Mouse (Mus musculus): Measurements from ENCODE around the gene Cryl1. TPM values are rescaled to one million over a fixed set of nuclear protein-coding genes. Genes with fewer than 3 reads are reported as not detected.

Gene Cryl1
- polyA plus RNA-seq, 1 experiment from 2014 or later = 14.0 TPM

GRCm38 (mm10) chr14:57385667-57386066 lies 12.7 kb downstream of the Cryl1 start:
- Histone ChIP-seq H3K4me1 (ENCODE audit: control insufficient read depth, insufficient read depth, low read length) (peaks cover 8% of the 10 kb centered on the region), H3K9ac (ENCODE audit: low read length) (no peak overlapping the region), H3K27ac (replicated peaks; ENCODE audit: low read depth, low read length) (no peak overlapping the region), H3K4me2 (ENCODE audit: low read depth, severe bottlenecking) (no peak overlapping the region), H3K9me3 (ENCODE audit: control insufficient read depth, low read length) (no peaks in the 10 kb centered on the region), H3K4me3 (ENCODE audit: low read depth, low read length) (no peak overlapping the region), H3K27me3 (ENCODE audit: control insufficient read depth, insufficient read depth, low read length) (no peaks in the 10 kb centered on the region), H3K36me3 (ENCODE audit: control insufficient read depth, insufficient read depth, low read length) (no peaks in the 10 kb centered on the region)
- no peak for ATAC-seq (ENCODE audit: insufficient number of reproducible peaks, low FRiP score, low TSS enrichment, low read depth)
- DNase-seq (ENCODE audit: low spot score) = no peak
- WGBS = 84% methylated on average over 5 of the region's 5 CpGs

- H3K9ac ChIP-seq (ENCODE audit: low read length) = no peak overlapping the region
- H3K4me1 ChIP-seq (ENCODE audit: control insufficient read depth, insufficient read depth, low read length) = no peaks in the 10 kb centered on the region
- no peak for ATAC-seq (ENCODE audit: insufficient number of reproducible peaks, low FRiP score, low TSS enrichment, low read depth)
- no peak overlapping the region for H3K27ac ChIP-seq (replicated peaks; ENCODE audit: low read depth, low read length)
- H3K36me3 ChIP-seq (ENCODE audit: control insufficient read depth, insufficient read depth, low read length) = no peaks in the 10 kb centered on the region
- H3K9me3 ChIP-seq (ENCODE audit: control insufficient read depth, low read length) = no peaks in the 10 kb centered on the region
- DNase-seq (ENCODE audit: low spot score) = no peak
- no peaks in the 10 kb centered on the region for H3K27me3 ChIP-seq (ENCODE audit: control insufficient read depth, insufficient read depth, low read length)
- H3K4me3 ChIP-seq (ENCODE audit: low read depth, low read length) = no peak overlapping the region
- no peak overlapping the region for H3K4me2 ChIP-seq (ENCODE audit: low read depth, severe bottlenecking)
- WGBS = 82% methylated on average over 5 of the region's 5 CpGs
These were observed 20.8 kb downstream of the Cryl1 start for GRCm38 (mm10) chr14:57377531-57377930.

GRCm38 (mm10) chr14:57376956-57377355 lies 21.4 kb downstream of the Cryl1 start:
- Histone ChIP-seq H3K4me2 (ENCODE audit: low read depth, severe bottlenecking) (no peak overlapping the region), H3K4me3 (ENCODE audit: low read depth, low read length) (no peak overlapping the region), H3K27ac (replicated peaks; ENCODE audit: low read depth, low read length) (no peak overlapping the region), H3K27me3 (ENCODE audit: control insufficient read depth, insufficient read depth, low read length) (no peaks in the 10 kb centered on the region), H3K36me3 (ENCODE audit: control insufficient read depth, insufficient read depth, low read length) (no peaks in the 10 kb centered on the region), H3K9me3 (ENCODE audit: control insufficient read depth, low read length) (no peaks in the 10 kb centered on the region), H3K4me1 (ENCODE audit: control insufficient read depth, insufficient read depth, low read length) (no peaks in the 10 kb centered on the region), H3K9ac (ENCODE audit: low read length) (no peak overlapping the region)
- ATAC-seq (ENCODE audit: insufficient number of reproducible peaks, low FRiP score, low TSS enrichment, low read depth) (no peak), DNase-seq (ENCODE audit: low spot score) (no peak)
- 81% methylated on average over 9 of the region's 9 CpGs for WGBS

DNA sequence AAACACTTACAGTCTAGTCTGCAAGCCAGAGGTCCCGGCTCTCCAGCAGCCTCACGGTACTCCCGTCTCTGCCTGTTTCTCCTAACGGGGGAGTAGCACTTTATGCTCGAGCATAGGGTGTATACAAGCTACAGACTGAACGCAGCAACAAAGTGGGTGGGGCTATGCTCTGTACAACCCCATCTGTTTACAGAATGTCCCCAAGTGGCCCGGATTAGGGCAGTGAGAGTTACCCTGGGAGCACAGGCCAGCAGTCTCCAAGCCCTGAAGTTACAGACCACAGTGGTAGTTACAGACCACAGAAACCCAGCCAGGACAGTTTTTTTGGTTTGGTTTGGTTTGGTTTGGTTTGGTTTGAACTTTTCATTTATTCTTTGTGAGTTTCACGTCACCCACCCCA lies 22.3 kb downstream of the Cryl1 start:
- DNase-seq (ENCODE audit: low spot score) = no peak
- Histone ChIP-seq H3K9ac (ENCODE audit: low read length) (no peak overlapping the region), H3K27ac (replicated peaks; ENCODE audit: low read depth, low read length) (no peak overlapping the region), H3K4me2 (ENCODE audit: low read depth, severe bottlenecking) (no peak overlapping the region), H3K27me3 (ENCODE audit: control insufficient read depth, insufficient read depth, low read length) (no peaks in the 10 kb centered on the region), H3K36me3 (ENCODE audit: control insufficient read depth, insufficient read depth, low read length) (no peaks in the 10 kb centered on the region), H3K4me1 (ENCODE audit: control insufficient read depth, insufficient read depth, low read length) (no peaks in the 10 kb centered on the region), H3K4me3 (ENCODE audit: low read depth, low read length) (no peak overlapping the region), H3K9me3 (ENCODE audit: control insufficient read depth, low read length) (no peaks in the 10 kb centered on the region)
- WGBS = 68% methylated on average over 8 of the region's 8 CpGs
- ATAC-seq (ENCODE audit: insufficient number of reproducible peaks, low FRiP score, low TSS enrichment, low read depth) = no peak

DNA sequence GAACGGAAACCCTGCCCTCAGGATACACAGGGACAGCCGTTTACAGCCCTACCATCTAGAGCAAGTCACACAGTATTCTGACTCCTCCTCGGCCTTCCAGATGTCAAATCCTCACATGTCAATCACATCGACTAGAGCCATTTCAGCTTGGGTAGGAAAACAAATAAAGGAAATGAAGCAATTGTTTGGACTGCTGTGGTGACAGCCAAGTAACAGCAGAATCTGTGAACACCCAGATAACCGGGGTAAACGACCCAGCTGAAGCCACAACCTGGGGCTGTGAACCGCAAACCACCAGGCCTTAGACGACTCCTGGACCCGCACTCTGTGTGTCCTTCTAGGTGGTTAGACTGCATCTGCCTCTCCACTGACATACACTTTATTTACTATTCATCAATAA lies 23.1 kb downstream of the Cryl1 start:
- no peaks in the 10 kb centered on the region for H3K9me3 ChIP-seq (ENCODE audit: control insufficient read depth, low read length)
- WGBS = 84% methylated on average over 9 of the region's 9 CpGs
- H3K9ac ChIP-seq (ENCODE audit: low read length) = no peak overlapping the region
- H3K27ac ChIP-seq (replicated peaks; ENCODE audit: low read depth, low read length) = no peak overlapping the region
- no peak overlapping the region for H3K4me2 ChIP-seq (ENCODE audit: low read depth, severe bottlenecking)
- H3K4me1 ChIP-seq (ENCODE audit: control insufficient read depth, insufficient read depth, low read length) = no peaks in the 10 kb centered on the region
- H3K27me3 ChIP-seq (ENCODE audit: control insufficient read depth, insufficient read depth, low read length) = no peaks in the 10 kb centered on the region
- no peak for DNase-seq (ENCODE audit: low spot score)
- no peak overlapping the region for H3K4me3 ChIP-seq (ENCODE audit: low read depth, low read length)
- no peak for ATAC-seq (ENCODE audit: insufficient number of reproducible peaks, low FRiP score, low TSS enrichment, low read depth)
- no peaks in the 10 kb centered on the region for H3K36me3 ChIP-seq (ENCODE audit: control insufficient read depth, insufficient read depth, low read length)

- no peak overlapping the region for H3K4me2 ChIP-seq (ENCODE audit: low read depth, severe bottlenecking)
- no peak overlapping the region for H3K4me3 ChIP-seq (ENCODE audit: low read depth, low read length)
- WGBS = 51% methylated on average over 8 of the region's 8 CpGs
- ATAC-seq (ENCODE audit: insufficient number of reproducible peaks, low FRiP score, low TSS enrichment, low read depth) (no peak), DNase-seq (ENCODE audit: low spot score) (peak; percentile 88)
- no peaks in the 10 kb centered on the region for H3K36me3 ChIP-seq (ENCODE audit: control insufficient read depth, insufficient read depth, low read length)
- H3K27me3 ChIP-seq (ENCODE audit: control insufficient read depth, insufficient read depth, low read length) = no peaks in the 10 kb centered on the region
- H3K9ac ChIP-seq (ENCODE audit: low read length) = no peak overlapping the region
- no peak overlapping the region for H3K27ac ChIP-seq (replicated peaks; ENCODE audit: low read depth, low read length)
- H3K4me1 ChIP-seq (ENCODE audit: control insufficient read depth, insufficient read depth, low read length) = no peaks in the 10 kb centered on the region
- H3K9me3 ChIP-seq (ENCODE audit: control insufficient read depth, low read length) = no peaks in the 10 kb centered on the region
These were observed 25.8 kb downstream of the Cryl1 start for GRCm38 (mm10) chr14:57372348-57373102.

DNA sequence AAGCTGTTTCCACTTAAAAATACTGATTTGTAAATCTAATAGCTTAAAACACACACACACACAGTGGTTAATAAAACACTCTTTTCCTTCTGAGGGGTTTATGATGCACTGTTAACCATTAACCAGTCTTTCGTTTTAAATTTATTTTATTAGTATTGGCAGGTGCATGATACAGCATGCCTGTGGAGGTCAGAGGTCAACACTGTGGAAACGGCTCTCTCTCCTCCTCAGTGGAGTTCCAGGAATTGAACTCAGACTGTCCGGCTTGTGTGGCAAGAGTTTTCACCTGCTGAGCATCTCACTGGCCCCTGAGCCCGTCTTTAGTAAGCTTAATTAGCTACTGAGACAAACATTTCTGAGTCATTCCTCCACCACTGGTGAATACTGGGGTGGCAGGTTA lies 31.0 kb downstream of the Cryl1 start:
- Histone ChIP-seq H3K27me3 (ENCODE audit: control insufficient read depth, insufficient read depth, low read length) (no peaks in the 10 kb centered on the region), H3K9ac (ENCODE audit: low read length) (no peak overlapping the region), H3K4me1 (ENCODE audit: control insufficient read depth, insufficient read depth, low read length) (no peaks in the 10 kb centered on the region), H3K36me3 (ENCODE audit: control insufficient read depth, insufficient read depth, low read length) (no peaks in the 10 kb centered on the region), H3K4me3 (ENCODE audit: low read depth, low read length) (no peak overlapping the region), H3K4me2 (ENCODE audit: low read depth, severe bottlenecking) (no peak overlapping the region), H3K27ac (replicated peaks; ENCODE audit: low read depth, low read length) (no peak overlapping the region), H3K9me3 (ENCODE audit: control insufficient read depth, low read length) (no peaks in the 10 kb centered on the region)
- DNase-seq (ENCODE audit: low spot score) (no peak), ATAC-seq (ENCODE audit: insufficient number of reproducible peaks, low FRiP score, low TSS enrichment, low read depth) (no peak)
- 25% methylated on average over 4 of the region's 4 CpGs for WGBS

- Histone ChIP-seq H3K27me3 (ENCODE audit: control insufficient read depth, insufficient read depth, low read length) (no peaks in the 10 kb centered on the region), H3K4me1 (ENCODE audit: control insufficient read depth, insufficient read depth, low read length) (no peaks in the 10 kb centered on the region), H3K27ac (replicated peaks; ENCODE audit: low read depth, low read length) (no peak overlapping the region), H3K4me2 (ENCODE audit: low read depth, severe bottlenecking) (no peak overlapping the region), H3K9me3 (ENCODE audit: control insufficient read depth, low read length) (no peaks in the 10 kb centered on the region), H3K36me3 (ENCODE audit: control insufficient read depth, insufficient read depth, low read length) (no peaks in the 10 kb centered on the region), H3K9ac (ENCODE audit: low read length) (no peak overlapping the region), H3K4me3 (ENCODE audit: low read depth, low read length) (no peak overlapping the region)
- DNase-seq (ENCODE audit: low spot score) (no peak), ATAC-seq (ENCODE audit: insufficient number of reproducible peaks, low FRiP score, low TSS enrichment, low read depth) (no peak)
- WGBS = 68% methylated on average over 5 of the region's 5 CpGs
These were observed 31.6 kb downstream of the Cryl1 start for GRCm38 (mm10) chr14:57366724-57367123.

DNA sequence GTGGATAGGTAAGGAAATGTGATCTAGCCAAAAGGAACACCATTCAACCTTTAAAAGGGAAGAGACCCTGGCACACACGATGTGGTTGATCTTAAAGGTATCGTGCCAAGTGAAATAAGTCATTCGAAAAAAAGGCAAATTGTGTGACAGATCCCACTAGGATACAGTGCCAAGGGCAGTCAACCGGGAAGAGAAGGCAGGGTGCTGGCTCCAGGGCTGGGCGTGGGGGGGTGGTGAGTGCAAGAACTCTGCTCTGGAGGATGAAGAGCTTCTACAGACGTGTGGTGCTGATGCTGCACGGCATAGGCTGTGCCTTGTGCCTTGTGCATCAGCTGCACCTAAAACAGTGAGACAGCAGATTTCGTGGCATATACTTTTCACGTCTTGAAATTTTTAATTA lies 33.0 kb downstream of the Cryl1 start:
- DNase-seq (ENCODE audit: low spot score) (no peak), ATAC-seq (ENCODE audit: insufficient number of reproducible peaks, low FRiP score, low TSS enrichment, low read depth) (no peak)
- Histone ChIP-seq H3K9ac (ENCODE audit: low read length) (no peak overlapping the region), H3K9me3 (ENCODE audit: control insufficient read depth, low read length) (no peaks in the 10 kb centered on the region), H3K4me2 (ENCODE audit: low read depth, severe bottlenecking) (no peak overlapping the region), H3K4me1 (ENCODE audit: control insufficient read depth, insufficient read depth, low read length) (no peaks in the 10 kb centered on the region), H3K27ac (replicated peaks; ENCODE audit: low read depth, low read length) (no peak overlapping the region), H3K27me3 (ENCODE audit: control insufficient read depth, insufficient read depth, low read length) (no peaks in the 10 kb centered on the region), H3K36me3 (ENCODE audit: control insufficient read depth, insufficient read depth, low read length) (no peaks in the 10 kb centered on the region), H3K4me3 (ENCODE audit: low read depth, low read length) (no peak overlapping the region)
- WGBS = 83% methylated on average over 9 of the region's 9 CpGs

Measured in limb, embryonic 11.5 days (tissue).